Mouse (Mus musculus): ENCODE results near the gene Cdc42ep1. TPM values are rescaled to one million over a fixed set of nuclear protein-coding genes. Genes with fewer than 3 reads are reported as not detected.

The Cdc42ep1 gene
- total and polyA plus RNA-seq, 3 experiments, result 0.04 to 1.7 TPM; not detected in 1

- Histone ChIP-seq H3K4me3 (ENCODE audit: control insufficient read depth in 1 of 2, insufficient read depth in 1 of 2, low read depth in 2 of 2, low read length in 2 of 2) (no peak overlapping the region), H3K9ac (ENCODE audit: control insufficient read depth, low read depth, low read length, poor library complexity, severe bottlenecking) (no peak overlapping the region), H3K9me3 (replicated peaks; ENCODE audit: insufficient read depth, low read length) (no peaks in the 10 kb centered on the region), H3K4me1 (ENCODE audit: control insufficient read depth in 1 of 2, insufficient read depth in 2 of 2, low read length in 2 of 2) (peaks cover 5 to 19% of the 10 kb centered on the region in 2 experiments), H3K79me2 (ENCODE audit: control insufficient read depth, insufficient read depth, low read length, poor library complexity) (no peaks in the 10 kb centered on the region), H3K36me3 (ENCODE audit: control insufficient read depth in 1 of 2, insufficient read depth in 2 of 2, low read length in 2 of 2) (peaks cover 0 to 5% of the 10 kb centered on the region in 2 experiments; a peak in 2 of 4 replicates), H3K27me3 (ENCODE audit: control insufficient read depth in 1 of 2, insufficient read depth in 2 of 2, low read length in 2 of 2) (no peaks in the 10 kb centered on the region), H3K27ac (ENCODE audit: control insufficient read depth, low read depth, low read length) (no peak overlapping the region)
- peak; percentile 73 for DNase-seq (ENCODE audit: low read depth, low spot score)
- TF ChIP-seq USF1 (IDR thresholded peaks at IDR 0.05; ENCODE audit: low read depth, low read length) (no peak), CTCF (IDR thresholded peaks at IDR 0.05 in 2 of 3, conservative IDR thresholded peaks at IDR 0.05 in 1 of 3; ENCODE audit: control insufficient read depth in 1 of 3, insufficient read depth in 1 of 3, low read depth in 2 of 3, low read length in 3 of 3, poor library complexity in 1 of 3, severe bottlenecking in 1 of 3) (peak; percentile 82 to 92 (median 92)), TBP (IDR thresholded peaks at IDR 0.05; ENCODE audit: low read depth, low read length) (no peak), RAD21 (IDR thresholded peaks at IDR 0.05; ENCODE audit: low read depth, low read length) (peak; percentile 79), SMC3 (IDR thresholded peaks at IDR 0.05; ENCODE audit: low read depth, low read length) (peak; percentile 86), ZC3H11A (IDR thresholded peaks at IDR 0.05; ENCODE audit: low read depth, low read length) (peak; percentile 71), TCF12 (IDR thresholded peaks at IDR 0.05; ENCODE audit: low read depth, low read length) (no peak)
Measured at GRCm38 (mm10) chr15:78848467-78848866, 6.0 kb downstream of the Cdc42ep1 start.

GRCm38 (mm10) chr15:78849485-78849884 is 7.1 kb downstream of the Cdc42ep1 start:
- no peaks in the 10 kb centered on the region for H3K27me3 ChIP-seq (ENCODE audit: control insufficient read depth in 1 of 2, insufficient read depth in 2 of 2, low read length in 2 of 2)
- H3K4me3 ChIP-seq (ENCODE audit: control insufficient read depth in 1 of 2, insufficient read depth in 1 of 2, low read depth in 2 of 2, low read length in 2 of 2), result no peak overlapping the region
- H3K79me2 ChIP-seq (ENCODE audit: control insufficient read depth, insufficient read depth, low read length, poor library complexity), result no peaks in the 10 kb centered on the region
- H3K4me1 ChIP-seq (ENCODE audit: control insufficient read depth in 1 of 2, insufficient read depth in 2 of 2, low read length in 2 of 2), result peaks cover 5 to 12% of the 10 kb centered on the region in 2 experiments
- no peak overlapping the region for H3K9ac ChIP-seq (ENCODE audit: control insufficient read depth, low read depth, low read length, poor library complexity, severe bottlenecking)
- DNase-seq (ENCODE audit: low read depth, low spot score), result no peak
- H3K9me3 ChIP-seq (replicated peaks; ENCODE audit: insufficient read depth, low read length), result no peaks in the 10 kb centered on the region
- TF ChIP-seq MYB (IDR thresholded peaks at IDR 0.05; ENCODE audit: low read depth, low read length), result no peak
- TF ChIP-seq JUND (IDR thresholded peaks at IDR 0.05; ENCODE audit: low read depth, low read length), result no peak
- TF ChIP-seq CHD2 (IDR thresholded peaks at IDR 0.05; ENCODE audit: low read length), result no peak
- TF ChIP-seq TAL1 (IDR thresholded peaks at IDR 0.05; ENCODE audit: low read length), result no peak
- TF ChIP-seq HCFC1 (IDR thresholded peaks at IDR 0.05; ENCODE audit: low read depth, low read length), result no peak
- TF ChIP-seq POLR2AphosphoS2 (IDR thresholded peaks at IDR 0.05; ENCODE audit: low read length), result no peak
- TF ChIP-seq RAD21 (IDR thresholded peaks at IDR 0.05; ENCODE audit: low read depth, low read length), result no peak
- TF ChIP-seq GATA1 (IDR thresholded peaks at IDR 0.05; ENCODE audit: low read depth, low read length), result no peak
- no peak for TF ChIP-seq ZMIZ1 (IDR thresholded peaks at IDR 0.05; ENCODE audit: low read depth, low read length)
- TF ChIP-seq TBP (IDR thresholded peaks at IDR 0.05; ENCODE audit: low read depth, low read length), result no peak
- no peak for TF ChIP-seq E2F4 (IDR thresholded peaks at IDR 0.05; ENCODE audit: borderline replicate concordance, low read depth, low read length)
- TF ChIP-seq ZC3H11A (IDR thresholded peaks at IDR 0.05; ENCODE audit: low read depth, low read length), result no peak
- TF ChIP-seq POLR2A (IDR thresholded peaks at IDR 0.05; ENCODE audit: control insufficient read depth in 1 of 2, insufficient read depth in 1 of 2, low read depth in 1 of 2, low read length in 2 of 2, poor library complexity in 1 of 2), result no peak
- no peak for TF ChIP-seq CHD1 (IDR thresholded peaks at IDR 0.05; ENCODE audit: low read depth, low read length)
- no peak for TF ChIP-seq ETS1 (IDR thresholded peaks at IDR 0.05; ENCODE audit: low read depth, low read length)
- TF ChIP-seq RCOR1 (IDR thresholded peaks at IDR 0.05; ENCODE audit: low read depth, low read length), result no peak
- TF ChIP-seq NELFE (IDR thresholded peaks at IDR 0.05; ENCODE audit: low read depth, low read length), result no peak
- TF ChIP-seq SIN3A (IDR thresholded peaks at IDR 0.05; ENCODE audit: low read length), result no peak
- no peak for TF ChIP-seq MYC (IDR thresholded peaks at IDR 0.05; ENCODE audit: low read depth, low read length)
- no peak overlapping the region for H3K27ac ChIP-seq (ENCODE audit: control insufficient read depth, low read depth, low read length)
- H3K36me3 ChIP-seq (ENCODE audit: control insufficient read depth in 1 of 2, insufficient read depth in 2 of 2, low read length in 2 of 2), result peaks cover 0 to 5% of the 10 kb centered on the region in 2 experiments; a peak in 2 of 4 replicates

Data from MEL (cell line).